In genomic region chr6:119505525-119506225, GRCm38 (mm10) we compare ENCODE assay signal across 30 mouse cellular contexts. TPM values are rescaled to one million over a fixed set of nuclear protein-coding genes. Genes with fewer than 3 reads are reported as not detected.
A peak's percentile ranks its signal among the peaks of the same experiment; 100 is the strongest.
DNase-seq lines count a peak whose midpoint lies in the region; ATAC-seq and TF ChIP-seq lines count a peak whose summit lies in the region.
"Had no signal": no experiment of that assay in that cellular context is flagged by ENCODE, and none has a peak within 500 bp of the region (broad histone marks: within the 10 kb centered on the region; RNA-seq: fewer than 3 reads in every experiment).

No protein-coding gene starts in this region.

- 77% methylated on average over 9 of the region's 9 CpGs for WGBS in kidney, adult 2 months
- WGBS in kidney, embryonic 14.5 days: 70% methylated on average over 9 of the region's 9 CpGs
- 62% methylated on average over 9 of the region's 9 CpGs for WGBS in hindbrain, embryonic 16.5 days

- no peaks in the 10 kb centered on the region for H3K9me3 ChIP-seq in kidney, embryonic 14.5 days (ENCODE audit: control insufficient read depth, low read length)
- H3K9me3 ChIP-seq in hindbrain, embryonic 16.5 days (ENCODE audit: control insufficient read depth, low read length): no peaks in the 10 kb centered on the region
- H3K9me3 ChIP-seq: embryonic facial prominence, embryonic 13.5 days; forebrain, embryonic 12.5 days; G1E; hindbrain, embryonic 15.5 days; limb, embryonic 12.5 days; neural tube, embryonic 15.5 days had no signal

- H3K27ac ChIP-seq in kidney, adult 2 months (ENCODE audit: insufficient read depth, low read depth, low read length): no peak overlapping the region
- H3K27ac ChIP-seq in kidney, embryonic 14.5 days (ENCODE audit: low read depth, low read length): no peak overlapping the region
- H3K27ac ChIP-seq in hindbrain, embryonic 16.5 days (ENCODE audit: low read depth, low read length): no peak overlapping the region
- H3K27ac ChIP-seq: embryonic facial prominence, embryonic 13.5 days; forebrain, embryonic 12.5 days; heart, adult 2 months; hindbrain, embryonic 15.5 days; layer of hippocampus, adult 2 months; limb, embryonic 12.5 days; neural tube, embryonic 15.5 days had no signal

- H3K27me3 ChIP-seq in kidney, adult 2 months (replicated peaks; ENCODE audit: control insufficient read depth, insufficient read depth, low read length): no peaks in the 10 kb centered on the region
- H3K27me3 ChIP-seq in kidney, embryonic 14.5 days (ENCODE audit: control insufficient read depth, insufficient read depth, low read length): no peaks in the 10 kb centered on the region
- no peaks in the 10 kb centered on the region for H3K27me3 ChIP-seq in hindbrain, embryonic 16.5 days (replicated peaks; ENCODE audit: control insufficient read depth, insufficient read depth, low read length)
- H3K27me3 ChIP-seq: embryonic facial prominence, embryonic 13.5 days; forebrain, embryonic 12.5 days; hindbrain, embryonic 15.5 days; limb, embryonic 12.5 days; neural tube, embryonic 15.5 days; Patski had no signal

- H3K9ac ChIP-seq in kidney, embryonic 14.5 days (ENCODE audit: low read depth, low read length): no peak overlapping the region
- H3K9ac ChIP-seq in hindbrain, embryonic 16.5 days (ENCODE audit: low read depth, low read length): no peak overlapping the region
- H3K9ac ChIP-seq: embryonic facial prominence, embryonic 13.5 days; forebrain, embryonic 12.5 days; hindbrain, embryonic 15.5 days; limb, embryonic 12.5 days; liver, postnatal 0 days; neural tube, embryonic 15.5 days had no signal

- no peak overlapping the region for H3K4me2 ChIP-seq in kidney, embryonic 14.5 days (replicated peaks; ENCODE audit: low read depth, low read length)
- H3K4me2 ChIP-seq in hindbrain, embryonic 16.5 days (ENCODE audit: low read length): no peak overlapping the region
- H3K4me2 ChIP-seq: embryonic facial prominence, embryonic 13.5 days; forebrain, embryonic 12.5 days; hindbrain, embryonic 15.5 days; limb, embryonic 12.5 days; liver, embryonic 11.5 days; midbrain, embryonic 11.5 days; neural tube, embryonic 15.5 days had no signal

- no peak for TF ChIP-seq POLR2A in kidney, adult 2 months (IDR thresholded peaks at IDR 0.05; ENCODE audit: low read depth, low read length)

- H3K4me1 ChIP-seq in kidney, adult 2 months (ENCODE audit: control insufficient read depth, insufficient read depth, low read length): no peaks in the 10 kb centered on the region; the same call in 1 of the 2 replicates
- peaks cover 3% of the 10 kb centered on the region; the same call in 1 of the 2 replicates for H3K4me1 ChIP-seq in kidney, embryonic 14.5 days (ENCODE audit: control insufficient read depth, insufficient read depth, low read length)
- no peaks in the 10 kb centered on the region for H3K4me1 ChIP-seq in hindbrain, embryonic 16.5 days (ENCODE audit: control insufficient read depth, insufficient read depth, low read depth, low read length)
- H3K4me1 ChIP-seq: hindbrain, embryonic 15.5 days; neural tube, embryonic 15.5 days had no signal

- no peaks in the 10 kb centered on the region for H3K36me3 ChIP-seq in kidney, adult 2 months (ENCODE audit: control insufficient read depth, insufficient read depth, low read length)
- H3K36me3 ChIP-seq in kidney, embryonic 14.5 days (ENCODE audit: control insufficient read depth, insufficient read depth, low read length): no peaks in the 10 kb centered on the region
- H3K36me3 ChIP-seq in hindbrain, embryonic 16.5 days (ENCODE audit: control insufficient read depth, insufficient read depth, low read length): no peaks in the 10 kb centered on the region
- H3K36me3 ChIP-seq: embryonic facial prominence, embryonic 13.5 days; forebrain, embryonic 12.5 days; G1E; hindbrain, embryonic 15.5 days; neural tube, embryonic 15.5 days had no signal

- DNase-seq in CD4-positive, CD25-positive, alpha-beta regulatory T cell, adult 2 months (ENCODE audit: low read depth, low spot score): peak; percentile 21
- peak; percentile 68 for DNase-seq in kidney, adult 2 months
- peak; percentile 51 for DNase-seq in thymus, postnatal 0 days (ENCODE audit: low spot score)
- no peak for DNase-seq in thymus, postnatal 10 days (ENCODE audit: low spot score in 2 of 2)
- peak; percentile 64 for DNase-seq in thymus, postnatal 4 days
- DNase-seq: adrenal gland, postnatal 10 days; cerebellum, adult 18-20 months; cerebellum, postnatal 14 days; gastrocnemius, postnatal 25 days; heart, adult 2 months; heart, postnatal 4 days; liver, postnatal 0 days; lung, postnatal 14 days; right cerebral cortex, postnatal 14 days; spleen, adult 18-20 months had no signal

- ATAC-seq in CD4-positive, CD25-positive, alpha-beta regulatory T cell, adult 4 months: no peak
- no peak for ATAC-seq in kidney, embryonic 14.5 days (ENCODE audit: low FRiP score, low TSS enrichment)
- no peak for ATAC-seq in hindbrain, embryonic 16.5 days
- ATAC-seq: intestine, postnatal 0 days; Patski had no signal

- no peak for TF ChIP-seq CTCF in kidney, adult 2 months (conservative IDR thresholded peaks at IDR 0.05; ENCODE audit: insufficient read depth, insufficient read length, low read depth, low read length)

- H3K4me3 ChIP-seq in kidney, adult 2 months (ENCODE audit: insufficient read depth, low read depth, low read length): no peak overlapping the region
- H3K4me3 ChIP-seq in kidney, embryonic 14.5 days (ENCODE audit: low read length): no peak overlapping the region
- no peak overlapping the region for H3K4me3 ChIP-seq in hindbrain, embryonic 16.5 days (ENCODE audit: low read length)
- H3K4me3 ChIP-seq: embryonic facial prominence, embryonic 13.5 days; erythroblast, embryonic 14.5 days; forebrain, embryonic 12.5 days; heart, adult 2 months; hindbrain, embryonic 15.5 days; layer of hippocampus, adult 2 months; limb, embryonic 12.5 days; neural tube, embryonic 15.5 days had no signal

RNA-seq across cellular contexts. Expression of gene Fbxl14, which starts 26.2 kb away (rescaled TPM):
- polyA plus RNA-seq in CD4-positive, CD25-positive, alpha-beta regulatory T cell, adult 4 months (2017; shearing (Covaris generic)): 10 to 100 TPM; 10.7 to 11.3 TPM
- 38.6 and 47.8 TPM in 2 replicates for polyA plus RNA-seq in kidney, adult 2 months (2012; rRNA removed)
- 7.2 and 9.6 TPM in 2 replicates for polyA plus RNA-seq in kidney, embryonic 14.5 days (2014; fragmentation: Nextera tagmentation; extraction: Ambion mirVana)
- 17.1 and 18.1 TPM in 2 replicates for polyA plus RNA-seq in thymus, postnatal 0 days (2015; fragmentation: Nextera tagmentation; extraction: Ambion mirVana)
- 1.9 and 2.1 TPM in 2 replicates for polyA plus RNA-seq in hindbrain, embryonic 16.5 days (2015; fragmentation: Nextera tagmentation; extraction: Ambion mirVana)

RNA-seq across cellular contexts. Expression of gene Wnt5b, which starts 38.5 kb away (rescaled TPM):
- under 1 TPM in 1 of 2 experiments, not detected in 1; 0.20 TPM for polyA plus RNA-seq in CD4-positive, CD25-positive, alpha-beta regulatory T cell, adult 4 months (2017; shearing (Covaris generic))
- polyA plus RNA-seq in kidney, adult 2 months (2012; rRNA removed): 6.2 and 6.6 TPM in 2 replicates
- 10.9 and 11.0 TPM in 2 replicates for polyA plus RNA-seq in kidney, embryonic 14.5 days (2014; fragmentation: Nextera tagmentation; extraction: Ambion mirVana)
- 3.9 and 4.6 TPM in 2 replicates for polyA plus RNA-seq in thymus, postnatal 0 days (2015; fragmentation: Nextera tagmentation; extraction: Ambion mirVana)
- polyA plus RNA-seq in hindbrain, embryonic 16.5 days (2015; fragmentation: Nextera tagmentation; extraction: Ambion mirVana): 4.1 and 5.3 TPM in 2 replicates
- polyA plus RNA-seq: erythroblast, embryonic 14.5 days had no signal

Comparison
In these comparisons a context has a peak if more than half of its experiments do, and no peak if none do; other contexts are left out.
1. DNase-seq: peak in CD4-positive, CD25-positive, alpha-beta regulatory T cell, adult 2 months (single experiment), kidney, adult 2 months (single experiment), thymus, postnatal 0 days (single experiment) and thymus, postnatal 4 days (single experiment); none in thymus, postnatal 10 days (0 of 2).